Mouse (Mus musculus): ENCODE results near the gene Zfp638. TPM values are rescaled to one million over a fixed set of nuclear protein-coding genes. Genes with fewer than 3 reads are reported as not detected.

Gene Zfp638
- polyA plus RNA-seq, 1 experiment from 2014 or later = 29.7 TPM

DNA sequence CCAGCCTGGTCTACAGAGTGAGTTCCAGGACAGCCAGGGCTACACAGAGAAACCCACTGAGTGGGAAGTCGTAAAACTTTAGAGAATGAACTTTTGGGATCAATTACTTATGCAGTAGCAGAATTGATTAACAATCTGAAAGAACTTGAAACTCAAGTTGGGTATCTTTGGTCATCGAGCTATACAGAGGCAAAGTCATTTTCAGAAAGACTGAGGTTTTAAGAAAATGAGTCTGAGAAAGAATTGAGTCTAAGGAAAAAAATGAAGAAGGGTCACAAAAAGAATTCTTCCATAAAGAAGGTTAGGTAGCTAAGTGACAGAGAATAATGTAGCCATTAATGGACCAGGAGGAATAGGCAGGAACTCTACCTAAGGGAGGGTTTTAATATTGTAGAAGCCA lies 24.8 kb downstream of the Zfp638 start:
- Histone ChIP-seq H3K4me1 (no peaks in the 10 kb centered on the region), H3K4me3 (no peak overlapping the region), H3K27ac (no peak overlapping the region), H3K4me2 (no peak overlapping the region), H3K36me3 (no peaks in the 10 kb centered on the region), H3K9me3 (replicated peaks) (no peaks in the 10 kb centered on the region), H3K27me3 (replicated peaks) (no peaks in the 10 kb centered on the region), H3K9ac (no peak overlapping the region)
- ATAC-seq = no peak
- whole genome bisulfite sequencing (ENCODE audit: insufficient replicate concordance) = 66% methylated on average over 2 of the region's 2 CpGs

DNA sequence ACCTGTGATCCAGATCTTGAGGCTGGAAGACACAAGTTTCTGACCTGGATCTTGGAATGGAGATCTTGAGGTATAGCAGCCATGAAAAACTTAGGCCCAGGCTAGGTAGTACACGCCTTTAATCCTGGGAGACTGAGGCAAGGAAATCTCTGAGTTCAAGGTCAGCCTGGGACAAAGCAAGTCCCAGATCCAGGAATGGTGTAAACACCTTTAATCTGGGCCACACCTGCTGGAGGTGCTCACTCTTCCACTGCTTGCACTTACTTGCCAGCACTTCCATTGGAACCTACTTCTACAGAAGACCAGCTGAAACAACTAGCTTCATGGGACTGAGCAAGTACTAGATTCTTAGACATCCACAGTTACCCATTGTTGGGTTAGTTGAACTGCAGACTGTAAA lies 26.2 kb downstream of the Zfp638 start:
- Histone ChIP-seq H3K36me3 (no peaks in the 10 kb centered on the region), H3K9ac (no peak overlapping the region), H3K27ac (no peak overlapping the region), H3K4me3 (no peak overlapping the region), H3K27me3 (replicated peaks) (0 out of 2 replicates have a peak, but pooled peaks cover 3% of the 10 kb centered on the region), H3K4me1 (no peaks in the 10 kb centered on the region), H3K9me3 (replicated peaks) (no peaks in the 10 kb centered on the region), H3K4me2 (no peak overlapping the region)
- WGBS (ENCODE audit: insufficient replicate concordance) = 54% methylated on average over 1 of the region's 1 CpGs
- ATAC-seq = no peak

DNA sequence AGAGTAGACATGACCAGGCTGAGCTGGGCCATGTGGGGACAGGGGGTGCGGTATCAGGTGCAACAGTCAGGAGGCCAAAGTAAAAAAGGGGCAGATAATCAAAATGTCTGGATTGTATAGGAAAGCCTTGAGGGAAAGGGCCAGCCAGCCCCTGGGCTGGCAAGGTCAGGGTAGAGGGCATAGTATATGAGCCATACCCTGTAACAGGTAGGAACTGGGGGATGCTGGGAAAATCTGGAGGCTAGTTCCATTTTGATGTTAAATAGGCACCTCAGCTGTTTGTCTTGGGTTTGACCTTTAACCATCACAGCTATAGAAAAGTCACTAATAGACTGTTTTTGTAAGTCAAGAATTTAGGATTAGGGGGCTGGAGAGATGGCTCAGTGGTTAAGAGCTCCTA lies 26.7 kb downstream of the Zfp638 start:
- Histone ChIP-seq H3K36me3 (no peaks in the 10 kb centered on the region), H3K27ac (no peak overlapping the region), H3K4me1 (no peaks in the 10 kb centered on the region), H3K9ac (no peak overlapping the region), H3K27me3 (replicated peaks) (0 out of 2 replicates have a peak, but pooled peaks cover 4% of the 10 kb centered on the region), H3K4me2 (no peak overlapping the region), H3K9me3 (replicated peaks) (no peaks in the 10 kb centered on the region), H3K4me3 (no peak overlapping the region)
- 83% methylated on average over 1 of the region's 1 CpGs for WGBS (ENCODE audit: insufficient replicate concordance)
- ATAC-seq = no peak

DNA sequence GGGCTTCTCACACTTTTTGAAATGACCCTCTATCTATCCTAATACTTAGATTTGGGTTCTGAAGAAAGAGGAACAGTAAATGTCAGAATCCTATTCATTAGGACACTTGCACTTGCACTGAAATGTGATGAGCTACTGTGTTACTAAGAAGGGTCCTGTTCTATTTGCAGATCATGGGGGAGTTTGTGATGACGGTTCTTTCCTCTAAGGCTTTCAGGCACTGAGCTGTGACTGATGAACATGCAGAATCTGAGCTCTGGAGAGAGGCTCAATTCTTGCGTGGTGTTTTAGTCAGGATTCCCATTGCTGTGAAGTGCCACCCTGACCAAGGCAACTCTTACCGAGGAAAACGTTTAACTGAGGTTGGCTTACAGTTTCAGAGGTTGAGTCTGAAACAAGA lies 32.2 kb downstream of the Zfp638 start:
- no peak overlapping the region for H3K4me3 ChIP-seq
- H3K4me2 ChIP-seq = no peak overlapping the region
- no peak for ATAC-seq
- H3K27ac ChIP-seq = no peak overlapping the region
- H3K27me3 ChIP-seq (replicated peaks) = 0 out of 2 replicates have a peak, but pooled peaks cover 4% of the 10 kb centered on the region
- H3K36me3 ChIP-seq = no peaks in the 10 kb centered on the region
- H3K9ac ChIP-seq = no peak overlapping the region
- H3K9me3 ChIP-seq (replicated peaks) = no peaks in the 10 kb centered on the region
- WGBS (ENCODE audit: insufficient replicate concordance) = 58% methylated on average over 4 of the region's 4 CpGs
- H3K4me1 ChIP-seq = no peaks in the 10 kb centered on the region

DNA sequence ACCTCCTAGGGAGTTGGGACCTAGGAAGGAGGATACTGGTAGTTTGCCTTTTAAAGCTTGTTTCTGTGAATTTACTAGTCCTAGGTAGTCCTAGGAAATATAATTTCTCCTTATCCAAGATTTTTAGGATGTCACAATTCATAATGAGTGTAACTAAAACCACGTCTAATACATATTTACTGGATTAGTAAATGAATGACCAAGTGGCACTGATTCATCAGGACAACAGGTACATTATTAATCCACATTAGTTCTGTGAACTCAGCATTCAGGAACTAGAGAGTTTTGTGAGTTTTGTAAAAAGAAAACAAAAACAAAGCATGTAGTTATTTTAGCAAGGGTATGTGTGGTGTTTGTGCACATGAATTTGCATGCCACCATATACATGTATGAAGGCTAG lies 38.4 kb downstream of the Zfp638 start:
- no peak for ATAC-seq
- Histone ChIP-seq H3K4me2 (no peak overlapping the region), H3K9ac (no peak overlapping the region), H3K27ac (no peak overlapping the region), H3K9me3 (replicated peaks) (no peaks in the 10 kb centered on the region), H3K4me1 (no peaks in the 10 kb centered on the region), H3K36me3 (no peaks in the 10 kb centered on the region), H3K27me3 (replicated peaks) (no peaks in the 10 kb centered on the region), H3K4me3 (no peak overlapping the region)
- WGBS (ENCODE audit: insufficient replicate concordance) = 60% methylated on average over 1 of the region's 1 CpGs

DNA sequence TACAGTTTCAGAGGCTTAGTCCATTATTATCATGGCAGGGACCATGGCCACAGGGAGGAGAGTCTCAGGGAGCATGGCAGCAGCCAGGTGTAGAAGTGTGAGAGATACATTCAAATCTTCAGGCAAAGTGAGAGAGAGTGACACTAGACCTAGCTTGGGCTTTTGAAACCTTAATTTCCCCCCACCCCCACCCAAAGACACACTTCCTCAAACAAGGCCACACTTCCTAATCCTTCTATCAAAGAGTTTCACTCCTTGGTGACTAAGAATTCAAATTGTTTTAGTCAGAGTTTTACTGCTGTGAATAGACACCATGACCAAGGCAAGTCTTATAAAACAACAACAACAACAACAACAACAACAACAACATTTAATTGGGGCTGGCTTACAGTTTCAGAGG lies 39.8 kb downstream of the Zfp638 start:
- Histone ChIP-seq H3K9me3 (replicated peaks) (no peaks in the 10 kb centered on the region), H3K9ac (no peak overlapping the region), H3K4me3 (no peak overlapping the region), H3K27me3 (replicated peaks) (no peaks in the 10 kb centered on the region), H3K36me3 (no peaks in the 10 kb centered on the region), H3K4me1 (no peaks in the 10 kb centered on the region), H3K4me2 (no peak overlapping the region), H3K27ac (no peak overlapping the region)
- ATAC-seq = no peak

DNA sequence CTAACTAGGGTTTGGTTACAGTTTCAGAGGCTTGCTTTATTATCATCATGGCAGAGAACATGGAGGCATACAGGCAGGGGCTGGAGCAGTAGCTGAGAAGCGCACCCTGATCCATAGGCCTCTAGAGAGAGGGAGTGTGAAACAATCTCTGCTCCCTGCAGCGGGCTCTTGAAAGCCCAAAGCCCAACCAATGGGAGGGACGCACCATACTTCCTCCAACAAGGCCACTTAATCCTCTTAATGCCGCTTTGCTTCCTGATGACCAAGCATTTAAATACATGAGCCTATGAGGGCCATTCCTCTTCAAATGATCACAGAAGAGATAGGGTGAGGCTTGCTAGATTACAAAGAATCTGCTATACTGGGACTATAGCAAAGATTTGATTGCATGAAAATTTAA lies 41.5 kb downstream of the Zfp638 start:
- Histone ChIP-seq H3K27ac (no peak overlapping the region), H3K4me2 (no peak overlapping the region), H3K27me3 (replicated peaks) (0 out of 2 replicates have a peak, but pooled peaks cover 3% of the 10 kb centered on the region), H3K9ac (no peak overlapping the region), H3K4me1 (no peaks in the 10 kb centered on the region), H3K36me3 (no peaks in the 10 kb centered on the region), H3K4me3 (no peak overlapping the region), H3K9me3 (replicated peaks) (no peaks in the 10 kb centered on the region)
- 34% methylated on average over 4 of the region's 4 CpGs for WGBS (ENCODE audit: insufficient replicate concordance)
- ATAC-seq = no peak

DNA sequence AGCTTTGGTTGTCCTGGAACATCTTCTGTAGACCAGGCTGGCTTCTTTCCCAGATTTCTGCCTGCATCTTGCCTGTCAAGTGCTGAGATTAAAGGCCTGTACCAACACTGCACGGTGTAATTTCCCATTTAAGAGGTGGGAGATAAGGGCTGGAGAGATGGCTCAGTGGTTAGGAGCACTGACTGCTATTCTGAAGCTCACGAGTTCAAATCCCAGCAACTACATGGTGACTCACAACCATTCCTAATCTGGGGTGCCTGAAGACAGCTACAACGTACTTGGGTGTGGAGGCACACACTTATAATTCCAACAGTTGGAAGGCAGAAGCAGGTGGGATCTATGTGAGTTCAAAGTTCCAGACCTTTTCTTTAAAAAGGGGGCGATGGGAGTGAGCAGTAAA lies 46.8 kb downstream of the Zfp638 start:
- Histone ChIP-seq H3K9me3 (replicated peaks) (no peaks in the 10 kb centered on the region), H3K9ac (no peak overlapping the region), H3K4me2 (peak overlapping the region; percentile 37), H3K4me3 (peak overlapping the region; percentile 94), H3K36me3 (no peaks in the 10 kb centered on the region), H3K4me1 (peaks cover 6% of the 10 kb centered on the region; the same call in 1 of the 2 replicates), H3K27ac (no peak overlapping the region), H3K27me3 (replicated peaks) (0 out of 2 replicates have a peak, but pooled peaks cover 3% of the 10 kb centered on the region)
- WGBS (ENCODE audit: insufficient replicate concordance) = 31% methylated on average over 4 of the region's 4 CpGs
- 0 out of 2 replicates have a peak, but pooled peaks have one; percentile 8 for ATAC-seq

DNA sequence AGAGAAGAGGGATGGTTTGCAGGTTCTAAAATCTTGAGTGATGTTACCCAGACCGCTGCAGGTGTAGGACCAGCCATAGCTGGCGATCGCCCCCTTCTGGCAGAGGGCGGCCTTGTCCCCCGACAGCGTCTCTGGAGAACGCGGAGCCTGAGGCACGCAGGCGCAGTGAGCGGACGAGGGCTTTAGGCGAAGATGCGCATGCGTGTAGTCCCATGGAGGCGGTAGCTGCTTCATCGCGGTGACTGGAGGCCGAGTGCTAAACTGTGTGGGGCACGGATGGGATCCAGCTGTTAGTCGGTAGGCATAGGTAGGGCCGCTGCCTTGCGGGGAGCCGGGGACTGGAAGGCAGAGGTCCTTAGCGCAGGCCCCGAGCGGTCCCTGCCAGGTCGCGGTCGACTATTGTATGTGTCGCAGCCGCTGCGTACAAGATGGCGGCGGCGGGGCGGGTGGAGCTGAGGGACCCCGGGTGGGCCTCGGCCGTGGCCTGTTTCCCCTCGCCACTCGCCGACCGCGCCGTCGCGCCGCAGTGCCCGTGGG lies 47.3 kb downstream of the Zfp638 start:
- Histone ChIP-seq H3K27me3 (replicated peaks) (0 out of 2 replicates have a peak, but pooled peaks cover 3% of the 10 kb centered on the region), H3K9ac (peak overlapping the region; percentile 97), H3K9me3 (replicated peaks) (no peaks in the 10 kb centered on the region), H3K36me3 (no peaks in the 10 kb centered on the region), H3K4me3 (peak overlapping the region; percentile 94), H3K4me1 (peaks cover 6% of the 10 kb centered on the region; the same call in 1 of the 2 replicates), H3K27ac (peak overlapping the region; percentile 82), H3K4me2 (peak overlapping the region; percentile 74)
- ATAC-seq = peak; percentile 97
- 0% methylated on average over 50 of the region's 50 CpGs for WGBS (ENCODE audit: insufficient replicate concordance)

DNA sequence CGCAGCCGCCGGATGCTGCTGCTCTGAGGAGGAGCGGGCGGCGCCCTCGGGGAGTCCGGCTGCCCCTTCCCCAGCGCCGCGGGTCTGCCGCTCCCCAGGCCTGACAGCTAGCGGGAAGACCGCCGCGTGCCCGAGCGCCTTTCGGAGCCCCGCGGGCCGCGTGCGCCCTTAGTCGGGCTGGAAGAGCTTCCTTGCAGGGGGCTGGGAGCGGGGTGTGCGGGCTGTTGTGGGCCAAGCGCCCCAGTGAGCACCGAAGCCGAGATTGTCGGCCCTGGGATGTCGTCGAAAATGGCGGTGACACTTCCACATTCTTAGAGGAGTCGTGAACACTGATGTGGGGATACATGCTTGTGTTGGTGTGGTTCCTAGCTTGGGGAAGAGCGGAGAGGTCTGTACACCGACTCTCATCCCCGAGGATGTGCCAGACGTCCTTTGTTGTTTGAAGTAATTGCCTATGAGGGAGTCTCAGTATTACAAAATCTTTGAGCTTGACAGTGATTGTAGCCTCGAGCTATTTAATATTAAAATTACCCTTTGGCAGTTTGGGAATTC lies 47.9 kb downstream of the Zfp638 start:
- no peak for ATAC-seq
- peak overlapping the region; percentile 97 for H3K9ac ChIP-seq
- 1% methylated on average over 31 of the region's 40 CpGs for WGBS (ENCODE audit: insufficient replicate concordance)
- H3K4me2 ChIP-seq = peak overlapping the region; percentile 74
- H3K36me3 ChIP-seq = no peaks in the 10 kb centered on the region
- 0 out of 2 replicates have a peak, but pooled peaks cover 3% of the 10 kb centered on the region for H3K27me3 ChIP-seq (replicated peaks)
- peak overlapping the region; percentile 94 for H3K4me3 ChIP-seq
- peaks cover 6% of the 10 kb centered on the region; the same call in 1 of the 2 replicates for H3K4me1 ChIP-seq
- no peaks in the 10 kb centered on the region for H3K9me3 ChIP-seq (replicated peaks)
- peak overlapping the region; percentile 82 for H3K27ac ChIP-seq

DNA sequence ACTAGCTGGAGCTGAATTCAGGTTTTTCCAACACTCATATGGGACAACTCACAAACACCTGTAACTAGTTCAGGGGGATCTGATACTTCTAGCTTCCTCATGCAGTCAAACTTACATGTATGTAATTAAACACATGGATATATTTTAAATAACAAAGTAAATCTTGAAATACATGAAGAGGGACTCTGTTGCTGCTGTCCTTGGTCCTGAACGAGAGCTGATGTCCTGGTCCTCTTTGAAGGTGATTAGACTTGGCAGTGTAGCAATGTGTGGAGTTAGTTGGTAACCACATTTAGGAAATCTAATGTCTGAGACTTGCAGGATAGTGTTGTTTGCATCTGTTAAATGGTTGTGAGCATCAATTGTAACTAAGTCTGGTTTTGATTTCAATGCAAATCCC lies 60.5 kb downstream of the Zfp638 start:
- H3K4me3 ChIP-seq = no peak overlapping the region
- H3K4me1 ChIP-seq = no peaks in the 10 kb centered on the region
- no peak overlapping the region for H3K27ac ChIP-seq
- 73% methylated on average over 1 of the region's 1 CpGs for WGBS (ENCODE audit: insufficient replicate concordance)
- H3K9ac ChIP-seq = no peak overlapping the region
- ATAC-seq = no peak
- H3K36me3 ChIP-seq = peaks cover 20% of the 10 kb centered on the region
- no peaks in the 10 kb centered on the region for H3K27me3 ChIP-seq (replicated peaks)
- H3K4me2 ChIP-seq = no peak overlapping the region
- H3K9me3 ChIP-seq (replicated peaks) = 0 out of 2 replicates have a peak, but pooled peaks cover 3% of the 10 kb centered on the region

DNA sequence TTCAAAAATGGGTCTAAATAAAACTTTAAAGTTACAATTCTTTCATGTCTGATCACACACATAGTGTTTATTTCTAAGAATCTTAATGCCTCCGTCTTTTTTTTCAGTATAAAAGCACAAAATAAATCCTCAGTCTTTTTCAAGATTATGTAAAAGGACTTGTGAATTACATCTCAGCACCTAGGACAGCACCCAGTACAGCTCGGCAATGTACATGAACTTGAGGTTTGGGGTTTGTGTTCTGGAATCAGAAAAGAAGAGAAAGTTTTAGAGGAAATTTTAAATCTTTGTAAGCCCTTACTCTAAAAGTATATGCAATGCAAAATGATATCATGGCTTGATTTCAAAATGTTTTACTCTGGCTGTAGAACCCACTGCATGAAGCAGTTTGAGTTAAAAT lies 61.3 kb downstream of the Zfp638 start:
- Histone ChIP-seq H3K4me3 (no peak overlapping the region), H3K27me3 (replicated peaks) (no peaks in the 10 kb centered on the region), H3K27ac (no peak overlapping the region), H3K9ac (no peak overlapping the region), H3K4me1 (no peaks in the 10 kb centered on the region), H3K36me3 (peaks cover 21% of the 10 kb centered on the region), H3K9me3 (replicated peaks) (no peaks in the 10 kb centered on the region), H3K4me2 (no peak overlapping the region)
- 60% methylated on average over 2 of the region's 2 CpGs for WGBS (ENCODE audit: insufficient replicate concordance)
- no peak for ATAC-seq

DNA sequence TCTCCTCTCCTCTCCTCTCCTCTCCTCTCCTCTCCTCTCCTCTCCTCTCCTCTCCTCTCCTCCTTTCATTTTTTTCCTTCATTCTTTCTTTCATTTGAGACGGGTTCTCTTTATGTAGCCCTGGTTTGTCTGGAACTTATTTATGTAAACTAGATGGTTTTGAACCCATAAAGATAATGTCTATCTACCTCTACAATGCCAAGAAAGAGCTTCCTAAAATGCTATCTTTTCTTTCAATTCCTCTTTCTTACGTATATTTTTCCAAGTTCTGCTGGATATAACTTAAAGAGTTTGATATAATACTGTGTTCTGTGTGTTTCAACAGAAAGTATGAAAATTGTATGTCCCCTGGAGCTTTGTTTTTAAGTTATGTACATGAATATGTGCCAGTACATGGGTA lies 72.6 kb downstream of the Zfp638 start:
- H3K9me3 ChIP-seq (replicated peaks) = no peaks in the 10 kb centered on the region
- no peak overlapping the region for H3K4me3 ChIP-seq
- H3K4me1 ChIP-seq = no peaks in the 10 kb centered on the region
- H3K27ac ChIP-seq = no peak overlapping the region
- ATAC-seq = no peak
- no peak overlapping the region for H3K4me2 ChIP-seq
- peaks cover 59% of the 10 kb centered on the region for H3K36me3 ChIP-seq
- no peak overlapping the region for H3K9ac ChIP-seq
- no peaks in the 10 kb centered on the region for H3K27me3 ChIP-seq (replicated peaks)
- WGBS (ENCODE audit: insufficient replicate concordance) = 69% methylated on average over 2 of the region's 2 CpGs
